Mouse (Mus musculus): ENCODE measurements around the gene Fmo5.

DNA sequence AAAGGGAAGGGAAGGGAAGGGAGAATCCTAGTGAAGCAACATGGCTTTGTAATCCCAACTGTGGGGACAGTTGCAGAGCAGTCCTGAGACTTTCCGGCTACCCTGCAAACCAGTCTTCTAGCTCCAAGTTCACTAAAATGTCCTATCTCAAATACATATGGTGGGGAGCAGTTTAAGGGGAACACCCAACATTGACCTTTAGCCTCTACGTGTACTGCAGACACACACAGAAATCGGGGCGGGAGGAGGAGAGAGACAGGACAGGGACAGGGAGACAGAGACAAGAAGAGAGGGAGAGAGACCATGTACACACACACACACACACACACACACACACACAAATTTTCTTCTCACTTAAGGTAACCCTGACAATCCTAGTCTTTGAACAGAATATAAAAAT lies 1.3 kb downstream of the Fmo5 start:
- TF ChIP-seq POLR2A (IDR thresholded peaks at IDR 0.05; ENCODE audit: borderline replicate concordance, insufficient read depth, low read length) (no peak), CTCF (IDR thresholded peaks at IDR 0.05; ENCODE audit: borderline replicate concordance, insufficient read depth, low read depth, low read length) (no peak)

All from cerebellum, adult 2 months (tissue).